Mouse (Mus musculus) erythroblast, embryonic 14.5 days (primary cell): Measurements from ENCODE around the gene Srpr.

Experiments
- GATA1 ChIP-seq: IDR thresholded peaks from 2 replicates; pipeline ENCODE4 v1.6.1; 2012; ENCODE audit warnings: low read length, inconsistent platforms, mixed read lengths
- TAL1 ChIP-seq: IDR thresholded peaks from 3 replicates; pipeline ENCODE4 v1.6.1; 2012; ENCODE audit warnings: low read length, inconsistent platforms, mixed read lengths

- TF ChIP-seq TAL1 = no peak
- TF ChIP-seq GATA1 = no peak
Measured at GRCm38 (mm10) chr9:35267146-35267975, 67.4 kb downstream of the Srpr start, which contains the start of the genes Fam118b and Rpusd4.
